Mouse (Mus musculus) liver, embryonic 12.5 days (tissue): ENCODE measurements around the gene Eif3l. TPM values are rescaled to one million over a fixed set of nuclear protein-coding genes. Genes with fewer than 3 reads are reported as not detected.
"Not testable (repeated sequence)": the region's sequence is repeated elsewhere in the genome, so short reads cannot be mapped to it uniquely, and the experiment has no call there.

Experiments used
- ATAC-seq: fragments of 200-750 bp; cut with Nextera tagmentation; 2 replicates; pipeline ENCODE4 v1.8.0; 2017; ENCODE audit warnings: moderate number of reproducible peaks, mild to moderate bottlenecking, moderate library complexity
- H3K27ac ChIP-seq: fragments of 300-500 bp; sonication (generic); 2 replicates; pipeline ENCODE4 v1.5.1; 2016; ENCODE audit warnings: mild to moderate bottlenecking
- H3K27me3 ChIP-seq: fragments of 300-500 bp; sonication (generic); replicated peaks from 2 replicates; pipeline ENCODE4 v1.6.1; 2016; ENCODE audit warnings: mild to moderate bottlenecking, moderate library complexity
- H3K36me3 ChIP-seq: fragments of 300-500 bp; sonication (generic); 2 replicates; pipeline ENCODE4 v1.6.1; 2016; ENCODE audit warnings: mild to moderate bottlenecking, moderate library complexity
- H3K4me1 ChIP-seq: fragments of 300-500 bp; sonication (generic); 2 replicates; pipeline ENCODE4 v1.6.1; 2016
- H3K4me2 ChIP-seq: fragments of 300-500 bp; sonication (generic); 2 replicates; pipeline ENCODE4 v1.6.1; 2016; ENCODE audit warnings: mild to moderate bottlenecking, moderate library complexity
- H3K4me3 ChIP-seq: fragments of 300-500 bp; sonication (generic); 2 replicates; pipeline ENCODE4 v1.5.1; 2016; ENCODE audit warnings: mild to moderate bottlenecking, moderate library complexity
- H3K9ac ChIP-seq: fragments of 300-500 bp; sonication (generic); 2 replicates; pipeline ENCODE4 v1.6.1; 2016; ENCODE audit warnings: mild to moderate bottlenecking, moderate library complexity
- H3K9me3 ChIP-seq: fragments of 300-500 bp; sonication (generic); replicated peaks from 2 replicates; pipeline ENCODE4 v1.6.1; 2016; ENCODE audit warnings: mild to moderate bottlenecking, moderate library complexity
- WGBS: fragments of 180-500 bp; shearing (Covaris S2); methylation state at CpG from one replicate; pipeline ENCODE4 v1.1.7; 2016; ENCODE audit not compliant: insufficient replicate concordance; 5-methylcytosine and 5-hydroxymethylcytosine counted together
- polyA plus RNA-seq: library from polyadenylated mRNA; unstranded; fragments of >200 nt; fragmentation: Nextera tagmentation; extraction: Ambion mirVana; gene quantifications from 2 replicates; pipeline ENCODE4 v1.2.1, GENCODE M21; 2016

Gene Eif3l
- 188 and 201 TPM in 2 replicates for polyA plus RNA-seq

DNA sequence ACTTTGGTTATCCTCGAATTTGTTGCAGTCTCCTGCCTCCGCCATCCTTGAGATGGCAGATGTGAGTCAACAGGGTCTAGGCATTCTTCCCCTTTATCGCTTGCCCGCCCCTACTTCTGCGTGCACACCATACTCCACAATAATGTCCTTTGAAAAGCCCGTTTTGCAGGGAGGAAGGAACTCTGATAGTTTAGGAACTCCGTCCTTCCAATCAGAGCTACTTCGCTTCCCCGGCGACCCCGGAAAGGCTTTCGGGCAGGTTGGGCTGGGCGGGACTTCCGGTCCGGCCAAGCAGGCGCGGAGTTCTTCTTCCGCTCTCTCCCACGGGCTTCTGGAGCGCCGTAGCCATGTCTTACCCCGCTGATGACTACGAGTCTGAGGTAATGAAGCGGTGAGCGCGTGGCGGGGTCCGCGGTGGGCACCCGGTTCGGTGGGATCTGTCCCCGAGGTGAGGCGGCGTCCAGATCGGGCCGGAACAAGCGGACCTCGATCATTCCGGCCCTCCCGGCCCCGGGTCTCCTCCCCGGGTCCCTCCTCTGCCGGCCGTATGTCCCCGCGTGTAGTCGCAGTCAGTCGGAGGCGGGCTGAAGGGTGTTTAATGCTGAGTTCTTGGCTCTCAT is at the start of gene Eif3l:
TSS of gene Eif3l (plus strand) at position 267 of the 620 bp plus-strand sequence.
- no peaks in the 10 kb centered on the region for H3K27me3 ChIP-seq
- no peaks in the 10 kb centered on the region for H3K9me3 ChIP-seq
- peaks cover 30% of the 10 kb centered on the region for H3K4me1 ChIP-seq
- peaks cover 43% of the 10 kb centered on the region for H3K36me3 ChIP-seq
- peak within 1 kb of the TSS; percentile 84 for H3K9ac ChIP-seq
- peak; percentile 87 for ATAC-seq
- H3K4me3 ChIP-seq = peak within 1 kb of the TSS; percentile 86
- H3K4me2 ChIP-seq = peak within 1 kb of the TSS; percentile 94
- WGBS = under 1% methylated on average over 49 of the region's 49 CpGs
- H3K27ac ChIP-seq = peak within 1 kb of the TSS; percentile 81

DNA sequence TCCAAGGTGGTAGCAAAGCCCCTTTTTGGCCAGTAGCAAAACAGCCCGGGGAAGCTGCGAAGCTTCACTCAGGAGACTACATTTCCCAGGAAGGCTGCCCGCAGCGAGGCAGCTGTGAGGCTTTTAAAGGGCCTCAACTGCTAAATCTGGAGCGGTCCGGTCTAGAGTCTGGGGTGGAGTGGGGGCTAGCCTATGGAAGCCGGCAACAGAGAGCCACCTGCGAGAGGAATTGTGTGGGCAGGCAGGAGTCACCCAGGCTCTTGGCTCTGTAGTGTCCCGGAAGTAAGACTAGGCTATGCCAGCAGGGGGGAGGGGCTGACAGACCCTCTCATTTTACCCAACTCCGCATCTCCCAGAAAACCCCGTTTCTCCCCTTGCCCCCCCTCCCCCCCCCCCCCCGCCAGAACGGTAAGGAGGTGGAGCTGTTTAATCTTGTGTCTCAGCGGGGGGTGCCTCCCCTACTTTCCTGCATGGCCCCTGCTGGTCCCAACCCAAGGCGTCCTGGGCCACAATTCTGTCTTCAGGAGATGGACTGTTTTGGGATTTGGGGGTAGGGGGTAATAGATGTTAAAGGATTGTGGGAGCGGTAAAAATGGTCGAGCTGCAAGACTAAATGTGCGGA is 49.2 kb upstream of the Eif3l start:
- Histone ChIP-seq H3K4me1 (peaks cover 59% of the 10 kb centered on the region), H3K27ac (peak overlapping the region; percentile 61), H3K9me3 (no peaks in the 10 kb centered on the region), H3K4me3 (no peak overlapping the region), H3K36me3 (no peaks in the 10 kb centered on the region), H3K4me2 (peak overlapping the region; percentile 33), H3K9ac (no peak overlapping the region), H3K27me3 (peaks cover 85% of the 10 kb centered on the region)
- 24% methylated on average over 15 of the region's 18 CpGs for WGBS
- ATAC-seq = no peak

DNA sequence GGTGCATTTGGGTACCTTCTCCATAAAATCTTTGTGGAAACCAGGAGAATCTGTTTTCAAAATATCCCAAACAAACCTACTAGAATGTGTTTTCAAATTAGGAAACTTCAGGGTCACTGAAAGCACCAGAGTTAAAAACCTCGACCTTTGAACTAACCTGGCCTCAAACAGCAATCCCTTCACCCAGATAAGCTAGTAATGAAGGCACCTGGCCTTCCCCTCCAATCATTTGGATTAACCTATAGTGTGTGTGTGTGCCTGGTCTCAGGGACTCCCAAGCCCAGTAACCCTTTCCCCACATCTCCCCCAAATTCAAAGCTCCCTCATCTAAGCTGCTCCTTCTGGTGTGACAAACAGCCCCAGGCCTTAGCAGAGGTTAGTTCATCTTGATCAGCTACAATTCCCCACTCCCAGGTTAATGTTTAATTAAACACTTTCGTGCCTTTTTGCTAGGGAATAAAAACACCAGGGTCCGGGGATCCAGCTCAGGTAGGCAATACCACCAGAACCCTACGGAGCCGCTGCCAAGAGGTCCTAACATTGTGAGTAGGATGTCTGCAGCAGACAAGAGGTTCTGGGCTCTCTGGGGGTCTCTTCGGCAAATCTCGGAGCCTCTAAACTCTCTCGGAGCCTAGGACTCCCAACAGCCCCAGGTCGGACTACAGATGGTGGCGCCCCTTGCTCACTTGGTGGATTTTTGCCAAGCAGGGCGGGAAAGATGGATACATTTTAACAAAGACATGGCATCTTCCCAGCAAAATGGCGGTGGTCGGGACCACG is 48.3 kb upstream of the Eif3l start:
- H3K4me3 ChIP-seq = peak overlapping the region; percentile 65
- H3K9me3 ChIP-seq = no peaks in the 10 kb centered on the region
- peaks cover 66% of the 10 kb centered on the region for H3K4me1 ChIP-seq
- WGBS = 57% methylated on average over 14 of the region's 14 CpGs
- peaks cover 93% of the 10 kb centered on the region for H3K27me3 ChIP-seq
- H3K9ac ChIP-seq = peak overlapping the region; percentile 91; the same call in 1 of the 2 replicates
- no peak for ATAC-seq
- peak overlapping the region; percentile 85 for H3K27ac ChIP-seq
- no peaks in the 10 kb centered on the region for H3K36me3 ChIP-seq
- H3K4me2 ChIP-seq = peak overlapping the region; percentile 89

DNA sequence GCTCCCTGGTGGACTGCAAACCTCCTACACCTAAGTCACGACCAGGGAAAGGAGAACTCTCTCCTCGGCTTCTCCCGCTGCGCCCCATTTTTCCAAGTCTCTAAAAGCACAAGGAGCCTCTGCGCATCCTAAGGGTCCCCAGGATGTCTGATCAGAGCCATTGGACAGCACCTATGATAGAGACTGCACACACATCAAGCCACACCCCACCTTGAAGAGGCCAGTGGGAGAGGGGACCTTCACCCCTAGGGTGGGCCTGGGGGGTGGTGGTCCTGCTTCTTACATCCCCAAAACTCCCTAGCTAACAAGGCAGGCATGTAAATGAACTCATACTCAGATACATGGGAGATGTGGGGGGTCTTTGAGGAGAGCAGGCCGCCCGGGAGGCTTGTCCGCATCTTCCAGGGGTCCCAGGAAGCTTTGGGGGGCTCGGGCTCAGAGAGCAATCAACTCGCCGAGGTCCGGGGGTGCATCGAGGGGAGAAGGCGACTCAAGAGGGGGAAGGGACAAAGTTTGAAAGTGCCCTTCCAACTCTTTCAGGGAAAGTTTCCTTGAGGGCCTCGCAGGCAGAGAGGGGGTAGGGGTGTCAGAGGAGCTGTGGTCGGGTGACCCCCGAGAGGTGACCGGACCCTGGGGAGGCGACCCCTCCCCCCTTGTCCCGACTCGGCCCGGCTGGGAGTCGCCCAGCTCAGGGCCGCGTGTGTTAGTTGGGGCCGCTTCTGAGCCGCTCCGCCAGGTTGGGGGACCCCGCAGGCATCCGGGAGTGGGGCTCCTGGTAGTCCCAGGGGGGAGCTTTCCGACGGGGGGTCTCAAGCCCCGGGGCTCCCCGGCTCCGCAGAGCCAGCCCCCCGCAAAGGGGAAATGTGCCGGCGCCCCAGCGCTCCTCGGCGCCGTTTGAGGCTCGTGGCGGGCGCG is 47.4 kb upstream of the Eif3l start:
- peaks cover 96% of the 10 kb centered on the region for H3K27me3 ChIP-seq
- no peak for ATAC-seq
- H3K27ac ChIP-seq = peak overlapping the region; percentile 85
- no peaks in the 10 kb centered on the region for H3K9me3 ChIP-seq
- WGBS = 7% methylated on average over 43 of the region's 46 CpGs
- peak overlapping the region; percentile 89 for H3K4me2 ChIP-seq
- peaks cover 66% of the 10 kb centered on the region for H3K4me1 ChIP-seq
- H3K4me3 ChIP-seq = peak overlapping the region; percentile 65
- no peaks in the 10 kb centered on the region for H3K36me3 ChIP-seq
- H3K9ac ChIP-seq = peak overlapping the region; percentile 91

DNA sequence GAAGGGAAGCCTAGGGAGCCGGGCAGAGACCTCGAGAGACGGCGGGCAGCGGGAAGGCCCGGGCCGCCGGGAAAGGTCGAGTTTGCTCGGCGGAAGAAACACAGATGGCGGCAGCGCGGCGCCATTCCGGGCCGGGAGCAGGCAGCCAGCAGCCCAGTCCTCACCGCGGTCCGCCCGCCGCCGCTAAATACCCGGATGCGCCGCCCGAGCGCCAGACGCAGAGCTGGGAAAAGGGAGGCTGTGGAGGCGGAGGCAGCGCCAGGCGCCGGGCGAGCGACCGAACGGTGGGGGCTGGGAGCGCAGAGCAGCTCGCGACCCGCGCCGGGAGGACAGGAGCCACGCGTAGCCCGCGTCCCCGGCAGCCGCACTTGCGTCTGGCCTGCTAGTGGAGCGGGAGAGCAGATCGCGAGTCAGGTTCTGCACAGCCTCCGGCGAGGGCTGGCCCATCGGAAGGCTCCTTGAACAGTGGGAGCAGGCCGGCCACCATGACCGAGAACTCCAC is 46.7 kb upstream of the Eif3l start, which contains the start of gene H1f0:
TSS of gene H1f0 (plus strand) at position 214 of the 502 bp plus-strand sequence.
- H3K9me3 ChIP-seq = no peaks in the 10 kb centered on the region
- H3K4me2 ChIP-seq = peak within 1 kb of the TSS; percentile 89
- under 1% methylated on average over 58 of the region's 58 CpGs for WGBS
- H3K36me3 ChIP-seq = no peaks in the 10 kb centered on the region
- peak; percentile 38 for ATAC-seq
- H3K9ac ChIP-seq = peak within 1 kb of the TSS; percentile 91
- H3K4me1 ChIP-seq = peaks cover 61% of the 10 kb centered on the region
- H3K27me3 ChIP-seq = peaks cover 94% of the 10 kb centered on the region
- H3K27ac ChIP-seq = peak within 1 kb of the TSS; percentile 85
- peak within 1 kb of the TSS; percentile 65 for H3K4me3 ChIP-seq

DNA sequence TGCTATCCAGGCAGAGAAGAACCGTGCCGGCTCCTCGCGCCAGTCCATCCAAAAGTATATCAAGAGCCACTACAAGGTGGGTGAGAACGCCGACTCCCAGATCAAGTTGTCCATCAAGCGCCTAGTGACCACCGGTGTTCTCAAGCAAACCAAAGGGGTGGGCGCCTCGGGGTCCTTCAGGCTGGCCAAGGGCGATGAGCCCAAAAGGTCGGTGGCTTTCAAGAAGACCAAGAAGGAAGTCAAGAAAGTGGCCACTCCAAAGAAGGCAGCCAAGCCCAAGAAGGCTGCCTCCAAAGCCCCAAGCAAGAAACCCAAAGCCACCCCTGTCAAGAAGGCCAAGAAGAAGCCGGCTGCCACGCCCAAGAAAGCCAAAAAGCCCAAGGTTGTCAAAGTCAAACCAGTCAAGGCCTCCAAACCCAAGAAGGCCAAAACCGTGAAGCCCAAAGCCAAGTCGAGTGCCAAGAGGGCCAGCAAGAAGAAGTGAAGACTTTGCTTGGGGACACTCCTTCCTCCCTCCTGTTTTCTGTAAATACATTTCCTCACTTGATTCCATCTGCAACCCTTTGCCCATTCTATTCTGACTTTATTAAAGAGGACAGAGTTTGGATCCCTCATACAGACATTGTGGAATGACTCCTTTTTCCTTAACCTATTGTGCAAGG is 46.0 kb upstream of the Eif3l start:
- H3K4me2 ChIP-seq = peak overlapping the region; percentile 89
- peak overlapping the region; percentile 65 for H3K4me3 ChIP-seq
- peak overlapping the region; percentile 91 for H3K9ac ChIP-seq
- 23% methylated on average over 16 of the region's 16 CpGs for WGBS
- H3K27ac ChIP-seq = peak overlapping the region; percentile 85
- H3K4me1 ChIP-seq = peaks cover 56% of the 10 kb centered on the region
- no peak for ATAC-seq
- H3K36me3 ChIP-seq = no peaks in the 10 kb centered on the region
- H3K27me3 ChIP-seq = peaks cover 92% of the 10 kb centered on the region
- no peaks in the 10 kb centered on the region for H3K9me3 ChIP-seq

DNA sequence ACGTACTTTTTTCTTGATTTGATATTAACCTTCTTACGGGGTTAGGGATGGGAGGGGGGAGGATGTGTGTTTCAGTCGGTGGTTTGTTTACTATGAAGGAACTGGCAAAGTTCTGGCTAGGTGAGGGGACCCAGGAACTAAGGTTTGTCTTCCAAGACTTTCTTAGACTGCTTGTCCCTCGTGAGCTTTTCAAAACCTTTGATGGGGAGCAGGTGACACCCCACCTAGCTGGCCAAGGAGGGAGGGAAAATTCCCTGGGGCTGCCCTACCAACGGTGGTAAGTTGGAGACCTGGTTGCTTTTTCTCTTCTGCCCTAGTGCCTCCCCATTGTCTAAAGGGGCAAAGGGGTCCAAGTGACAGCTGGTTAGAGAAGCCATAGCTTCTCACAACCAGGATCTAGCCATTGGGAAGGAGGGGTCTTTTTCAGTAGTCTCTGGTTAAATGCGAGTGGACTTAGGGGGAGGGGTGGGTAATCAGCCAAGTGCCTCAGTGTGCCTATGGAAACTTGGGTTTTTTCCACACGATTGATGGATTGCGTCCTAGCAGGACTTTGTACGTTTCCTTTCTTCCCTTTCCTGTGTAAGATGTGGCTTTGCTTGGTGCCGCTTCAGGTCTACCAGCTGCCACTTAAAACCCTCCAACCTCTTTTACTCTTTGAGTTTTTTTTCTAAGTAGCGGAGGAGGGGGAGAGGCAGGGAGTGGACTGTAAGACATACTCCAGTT is 45.3 kb upstream of the Eif3l start:
- Histone ChIP-seq H3K9ac (peak overlapping the region; percentile 91), H3K36me3 (no peaks in the 10 kb centered on the region), H3K27ac (0 out of 2 replicates have a peak overlapping the region, but pooled peaks have one; percentile 23), H3K4me1 (peaks cover 56% of the 10 kb centered on the region), H3K27me3 (peaks cover 93% of the 10 kb centered on the region), H3K4me2 (peak overlapping the region; percentile 89), H3K9me3 (no peaks in the 10 kb centered on the region), H3K4me3 (peak overlapping the region; percentile 65)
- no peak for ATAC-seq
- WGBS = 13% methylated on average over 11 of the region's 11 CpGs

DNA sequence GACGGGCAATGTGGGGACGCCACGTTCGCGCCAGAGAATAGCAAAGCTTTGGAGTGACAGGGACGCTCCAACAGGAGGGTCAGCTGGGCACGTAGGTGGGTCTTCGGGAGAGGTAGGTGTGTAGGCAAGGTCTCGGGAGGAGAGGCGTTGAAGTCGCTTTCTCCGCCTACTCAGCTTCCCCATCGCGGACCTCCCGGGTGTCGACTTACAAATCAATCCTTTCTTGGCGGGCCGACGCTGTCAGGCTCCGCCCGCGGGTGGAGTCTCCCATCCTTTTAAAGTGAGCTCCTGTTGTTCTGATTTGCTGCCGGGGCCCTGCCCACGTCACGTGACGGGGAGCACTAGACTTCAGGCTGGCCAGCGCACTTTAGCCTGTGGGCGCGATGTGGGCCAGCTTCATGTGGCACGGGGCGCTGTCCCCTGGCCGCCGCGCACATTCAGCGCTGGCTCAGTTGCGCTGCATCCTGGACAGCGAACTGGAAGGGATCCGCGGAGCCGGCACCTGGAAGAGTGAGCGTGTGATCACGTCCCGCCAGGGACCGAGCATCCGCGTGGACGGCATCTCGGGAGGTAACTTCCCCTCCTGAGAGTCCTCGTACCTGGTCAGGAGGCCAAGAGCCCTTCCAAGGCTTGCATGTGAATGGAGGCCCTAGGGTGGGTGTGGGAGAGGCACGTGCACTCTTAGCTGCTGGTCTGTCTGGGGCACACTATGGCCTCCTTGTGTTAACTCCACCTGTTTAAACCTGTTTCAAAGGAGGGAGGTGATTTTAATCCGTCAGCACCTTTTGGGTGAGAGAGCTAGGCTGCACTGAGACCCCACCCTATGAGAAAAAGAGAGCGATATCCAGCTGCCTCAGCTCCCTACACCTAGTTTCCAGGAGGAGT is 44.2 kb upstream of the Eif3l start:
- Histone ChIP-seq H3K9me3 (no peaks in the 10 kb centered on the region), H3K4me1 (peaks cover 50% of the 10 kb centered on the region), H3K27ac (no peak overlapping the region), H3K9ac (peak overlapping the region; percentile 91; the same call in 1 of the 2 replicates), H3K27me3 (peaks cover 82% of the 10 kb centered on the region), H3K4me2 (peak overlapping the region; percentile 89), H3K4me3 (peak overlapping the region; percentile 65), H3K36me3 (peaks cover 4% of the 10 kb centered on the region; the same call in 1 of the 2 replicates)
- WGBS = 3% methylated on average over 52 of the region's 52 CpGs
- ATAC-seq = peak; percentile 69

DNA sequence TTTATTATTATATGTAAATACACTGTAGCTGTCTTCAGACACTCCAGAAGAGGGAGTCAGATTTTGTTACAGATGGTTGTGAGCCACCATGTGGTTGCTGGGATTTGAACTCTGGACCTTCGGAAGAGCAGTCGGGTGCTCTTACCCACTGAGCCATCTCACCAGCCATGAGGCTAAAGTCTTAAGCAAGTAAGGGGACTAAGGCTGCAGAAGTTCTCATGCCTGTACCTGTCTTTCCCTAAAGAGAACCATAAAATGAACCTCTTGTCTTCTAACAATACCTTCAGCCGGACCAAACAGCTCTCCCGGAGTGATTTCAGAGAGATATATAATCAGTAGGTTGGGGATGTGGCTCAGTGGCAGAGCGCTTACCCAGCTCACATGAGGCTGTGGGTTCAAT is 43.1 kb upstream of the Eif3l start:
- not testable (repeated sequence) for H3K9ac ChIP-seq, ATAC-seq, H3K27ac ChIP-seq, H3K4me3 ChIP-seq, H3K9me3 ChIP-seq
- peaks cover 79% of the 10 kb centered on the region for H3K27me3 ChIP-seq
- H3K4me1 ChIP-seq = peaks cover 45% of the 10 kb centered on the region
- H3K4me2 ChIP-seq = peak overlapping the region; percentile 89; the same call in 1 of the 2 replicates
- WGBS = 80% methylated on average over 5 of the region's 5 CpGs
- H3K36me3 ChIP-seq = peaks cover 14% of the 10 kb centered on the region
